ENCODE assay signal across 16 mouse cellular contexts in the genomic region with DNA sequence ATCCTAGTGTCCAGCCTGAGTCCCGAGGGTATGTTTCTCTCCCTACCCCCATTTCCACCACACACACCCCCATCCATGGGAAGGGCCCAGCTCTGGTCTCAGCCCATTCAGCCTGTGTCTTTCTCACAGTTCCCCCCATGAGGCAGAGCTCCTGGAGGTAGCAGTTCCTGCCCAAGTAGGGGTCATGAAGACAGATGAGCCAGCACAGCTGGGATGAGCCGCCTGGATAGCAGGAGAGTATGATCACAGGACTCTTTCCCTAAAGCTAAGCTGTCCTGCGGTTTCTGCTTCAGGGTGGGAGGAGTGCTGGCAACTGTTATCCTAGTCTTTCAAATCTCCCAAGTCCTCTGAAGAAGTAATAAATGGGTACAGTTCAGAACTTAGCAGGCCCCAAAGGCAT. TPM values are rescaled to one million over a fixed set of nuclear protein-coding genes. Genes with fewer than 3 reads are reported as not detected.
DNase-seq lines count a peak whose midpoint lies in the region; ATAC-seq and TF ChIP-seq lines count a peak whose summit lies in the region.
"Had no signal": no experiment of that assay in that cellular context is flagged by ENCODE, and none has a peak within 500 bp of the region (broad histone marks: within the 10 kb centered on the region; RNA-seq: fewer than 3 reads in every experiment).

No protein-coding gene starts in this region.

- H3K27me3 ChIP-seq in kidney, postnatal 0 days (ENCODE audit: insufficient read depth, low read length): no peaks in the 10 kb centered on the region
- H3K27me3 ChIP-seq in kidney, adult 2 months (replicated peaks; ENCODE audit: control insufficient read depth, insufficient read depth, low read length): no peaks in the 10 kb centered on the region
- H3K27me3 ChIP-seq in E14TG2a.4 (ENCODE audit: insufficient read depth, low read length): no peaks in the 10 kb centered on the region
- H3K27me3 ChIP-seq in embryonic facial prominence, embryonic 13.5 days: no peaks in the 10 kb centered on the region
- H3K27me3 ChIP-seq in liver, embryonic 15.5 days: no peaks in the 10 kb centered on the region
- H3K27me3 ChIP-seq: midbrain, embryonic 12.5 days; neural tube, embryonic 12.5 days had no signal

- 62% methylated on average over 3 of the region's 3 CpGs for whole genome bisulfite sequencing in kidney, postnatal 0 days
- 63% methylated on average over 3 of the region's 3 CpGs for WGBS in kidney, adult 2 months
- 70% methylated on average over 3 of the region's 3 CpGs for WGBS in embryonic facial prominence, embryonic 13.5 days
- 69% methylated on average over 3 of the region's 3 CpGs for WGBS in liver, embryonic 15.5 days (ENCODE audit: insufficient replicate concordance)

- no peak for TF ChIP-seq CTCF in kidney, postnatal 0 days (IDR thresholded peaks at IDR 0.05; ENCODE audit: low read depth)
- TF ChIP-seq CTCF in kidney, adult 2 months (conservative IDR thresholded peaks at IDR 0.05; ENCODE audit: insufficient read depth, insufficient read length, low read depth, low read length): no peak
- no peak for TF ChIP-seq CTCF in E14TG2a.4 (conservative IDR thresholded peaks at IDR 0.05; ENCODE audit: low read length)

- no peaks in the 10 kb centered on the region for H3K36me3 ChIP-seq in kidney, postnatal 0 days (ENCODE audit: insufficient read depth, low read length)
- no peaks in the 10 kb centered on the region for H3K36me3 ChIP-seq in kidney, adult 2 months (ENCODE audit: control insufficient read depth, insufficient read depth, low read length)
- peaks cover 45% of the 10 kb centered on the region for H3K36me3 ChIP-seq in E14TG2a.4 (ENCODE audit: insufficient read depth, low read length)
- H3K36me3 ChIP-seq in embryonic facial prominence, embryonic 13.5 days: peaks cover 17% of the 10 kb centered on the region
- peaks cover 35% of the 10 kb centered on the region for H3K36me3 ChIP-seq in liver, embryonic 15.5 days (replicated peaks)

- H3K9me3 ChIP-seq in kidney, postnatal 0 days (replicated peaks; ENCODE audit: low read length): no peaks in the 10 kb centered on the region
- H3K9me3 ChIP-seq in E14TG2a.4 (ENCODE audit: low read length): no peaks in the 10 kb centered on the region
- no peaks in the 10 kb centered on the region for H3K9me3 ChIP-seq in embryonic facial prominence, embryonic 13.5 days
- H3K9me3 ChIP-seq in liver, embryonic 15.5 days (replicated peaks): no peaks in the 10 kb centered on the region
- H3K9me3 ChIP-seq: forebrain, embryonic 10.5 days; midbrain, embryonic 12.5 days; neural tube, embryonic 12.5 days had no signal

- no peak for ATAC-seq in kidney, postnatal 0 days (replicated peaks; ENCODE audit: low FRiP score, low read depth)
- ATAC-seq in embryonic facial prominence, embryonic 13.5 days (ENCODE audit: insufficient number of reproducible peaks, insufficient read depth, low FRiP score, low TSS enrichment, low read depth): no peak
- ATAC-seq in liver, embryonic 15.5 days (ENCODE audit: insufficient read depth): no peak

- 0 out of 2 replicates have a peak overlapping the region, but pooled peaks have one; percentile 26 for H3K27ac ChIP-seq in kidney, postnatal 0 days
- no peak overlapping the region for H3K27ac ChIP-seq in kidney, adult 2 months (ENCODE audit: insufficient read depth, low read depth, low read length)
- no peak overlapping the region for H3K27ac ChIP-seq in embryonic facial prominence, embryonic 13.5 days
- H3K27ac ChIP-seq in liver, embryonic 15.5 days (replicated peaks): peak overlapping the region; percentile 85
- H3K27ac ChIP-seq: midbrain, embryonic 12.5 days; neural tube, embryonic 12.5 days had no signal

- peaks cover 48% of the 10 kb centered on the region; the same call in 1 of the 2 replicates for H3K4me1 ChIP-seq in kidney, postnatal 0 days (replicated peaks; ENCODE audit: insufficient read depth, low read length)
- H3K4me1 ChIP-seq in kidney, adult 2 months (ENCODE audit: control insufficient read depth, insufficient read depth, low read length): peaks cover 9% of the 10 kb centered on the region
- H3K4me1 ChIP-seq in E14TG2a.4 (replicated peaks; ENCODE audit: low read depth, low read length): peaks cover 87% of the 10 kb centered on the region
- H3K4me1 ChIP-seq in embryonic facial prominence, embryonic 13.5 days: peaks cover 45% of the 10 kb centered on the region
- peaks cover 97% of the 10 kb centered on the region for H3K4me1 ChIP-seq in liver, embryonic 15.5 days (replicated peaks)

- no peak for DNase-seq in kidney, postnatal 0 days (ENCODE audit: low spot score)
- DNase-seq in kidney, adult 2 months: no peak
- no peak for DNase-seq in gastrocnemius, postnatal 10 days
- DNase-seq in neural tube, embryonic 10.5 days (ENCODE audit: extremely low spot score, low spot score): no peak
- DNase-seq: adrenal gland, postnatal 25 days; cerebellum, postnatal 14 days; heart, postnatal 10 days; thymus, adult 2 months had no signal

- H3K4me2 ChIP-seq in kidney, postnatal 0 days (ENCODE audit: low read length): peak overlapping the region; percentile 93
- no peak overlapping the region for H3K4me2 ChIP-seq in embryonic facial prominence, embryonic 13.5 days
- H3K4me2 ChIP-seq in liver, embryonic 15.5 days: peak overlapping the region; percentile 16; the same call in 1 of the 2 replicates
- H3K4me2 ChIP-seq: midbrain, embryonic 12.5 days had no signal

- H3K9ac ChIP-seq in kidney, postnatal 0 days (ENCODE audit: low read depth, low read length): peak overlapping the region; percentile 67; the same call in 1 of the 2 replicates
- H3K9ac ChIP-seq in embryonic facial prominence, embryonic 13.5 days: 0 out of 2 replicates have a peak overlapping the region, but pooled peaks have one; percentile 7
- no peak overlapping the region for H3K9ac ChIP-seq in liver, embryonic 15.5 days
- H3K9ac ChIP-seq: midbrain, embryonic 12.5 days; neural tube, embryonic 12.5 days had no signal

- no peak overlapping the region for H3K4me3 ChIP-seq in kidney, postnatal 0 days (replicated peaks; ENCODE audit: low read depth, low read length)
- no peak overlapping the region for H3K4me3 ChIP-seq in kidney, adult 2 months (ENCODE audit: insufficient read depth, low read depth, low read length)
- H3K4me3 ChIP-seq in E14TG2a.4 (replicated peaks; ENCODE audit: low read length): peak overlapping the region; percentile 92
- H3K4me3 ChIP-seq in embryonic facial prominence, embryonic 13.5 days: no peak overlapping the region
- no peak overlapping the region for H3K4me3 ChIP-seq in liver, embryonic 15.5 days (replicated peaks)
- H3K4me3 ChIP-seq: midbrain, embryonic 12.5 days; neural tube, embryonic 12.5 days had no signal

- no peak for TF ChIP-seq POLR2A in kidney, adult 2 months (IDR thresholded peaks at IDR 0.05; ENCODE audit: low read depth, low read length)

RNA-seq across cellular contexts. Expression of a gene that starts 2.5 kb away (rescaled TPM):
- 61.5 and 62.5 TPM in 2 replicates for polyA plus RNA-seq in kidney, postnatal 0 days (2015; fragmentation: Nextera tagmentation; extraction: Ambion mirVana)
- 59.1 and 72.2 TPM in 2 replicates for polyA plus RNA-seq in kidney, adult 2 months (2012; rRNA removed)
- 32.9 and 40.0 TPM in 2 replicates for polyA plus RNA-seq in embryonic facial prominence, embryonic 13.5 days (2015; fragmentation: Nextera tagmentation; extraction: Ambion mirVana)
- polyA plus RNA-seq in liver, embryonic 15.5 days (2015; fragmentation: Nextera tagmentation; extraction: Ambion mirVana): 27.3 and 33.4 TPM in 2 replicates
- 1 to 10 TPM; 2.1 to 2.8 TPM for total RNA-seq in gastrocnemius, postnatal 10 days (2021)

RNA-seq across cellular contexts. Expression of a gene that starts 4.3 kb away (rescaled TPM):
- 2.6 and 2.9 TPM in 2 replicates for polyA plus RNA-seq in kidney, postnatal 0 days (2015; fragmentation: Nextera tagmentation; extraction: Ambion mirVana)
- polyA plus RNA-seq in kidney, adult 2 months (2012; rRNA removed): 5.7 and 6.0 TPM in 2 replicates
- polyA plus RNA-seq in embryonic facial prominence, embryonic 13.5 days (2015; fragmentation: Nextera tagmentation; extraction: Ambion mirVana): 2.8 and 3.4 TPM in 2 replicates
- polyA plus RNA-seq in liver, embryonic 15.5 days (2015; fragmentation: Nextera tagmentation; extraction: Ambion mirVana): 0.60 and 0.91 TPM in 2 replicates
- total RNA-seq in gastrocnemius, postnatal 10 days (2021): not detected
- total RNA-seq: heart, postnatal 10 days; layer of hippocampus, adult 18-20 months; left cerebral cortex, postnatal 10 days had no signal

RNA-seq across cellular contexts. Expression of a gene that starts 10.4 kb away (rescaled TPM):
- 37.2 and 39.8 TPM in 2 replicates for polyA plus RNA-seq in kidney, postnatal 0 days (2015; fragmentation: Nextera tagmentation; extraction: Ambion mirVana)
- polyA plus RNA-seq in kidney, adult 2 months (2012; rRNA removed): 15.8 and 19.1 TPM in 2 replicates
- polyA plus RNA-seq in embryonic facial prominence, embryonic 13.5 days (2015; fragmentation: Nextera tagmentation; extraction: Ambion mirVana): 78.5 and 82.0 TPM in 2 replicates
- 26.7 and 32.6 TPM in 2 replicates for polyA plus RNA-seq in liver, embryonic 15.5 days (2015; fragmentation: Nextera tagmentation; extraction: Ambion mirVana)
- total RNA-seq in gastrocnemius, postnatal 10 days (2021): 10 to 100 TPM; 29.8 to 37.0 TPM

RNA-seq across cellular contexts. Expression of a gene that starts 24.2 kb away (rescaled TPM):
- polyA plus RNA-seq in kidney, postnatal 0 days (2015; fragmentation: Nextera tagmentation; extraction: Ambion mirVana): 9.9 and 10.8 TPM in 2 replicates
- 9.6 and 13.5 TPM in 2 replicates for polyA plus RNA-seq in kidney, adult 2 months (2012; rRNA removed)
- 11.6 and 13.3 TPM in 2 replicates for polyA plus RNA-seq in embryonic facial prominence, embryonic 13.5 days (2015; fragmentation: Nextera tagmentation; extraction: Ambion mirVana)
- polyA plus RNA-seq in liver, embryonic 15.5 days (2015; fragmentation: Nextera tagmentation; extraction: Ambion mirVana): 11.0 and 12.1 TPM in 2 replicates
- total RNA-seq in gastrocnemius, postnatal 10 days (2021): 1 to 10 TPM; 2.7 to 3.2 TPM

RNA-seq across cellular contexts. Expression of a gene that starts 24.3 kb away (rescaled TPM):
- 91.5 and 95.5 TPM in 2 replicates for polyA plus RNA-seq in kidney, postnatal 0 days (2015; fragmentation: Nextera tagmentation; extraction: Ambion mirVana)
- 93.5 and 96.0 TPM in 2 replicates for polyA plus RNA-seq in kidney, adult 2 months (2012; rRNA removed)
- polyA plus RNA-seq in embryonic facial prominence, embryonic 13.5 days (2015; fragmentation: Nextera tagmentation; extraction: Ambion mirVana): 99.8 and 110 TPM in 2 replicates
- polyA plus RNA-seq in liver, embryonic 15.5 days (2015; fragmentation: Nextera tagmentation; extraction: Ambion mirVana): 83.0 and 98.2 TPM in 2 replicates
- 100 to 1,000 TPM; 205 to 240 TPM for total RNA-seq in gastrocnemius, postnatal 10 days (2021)

Comparison
In these comparisons a context has a peak if more than half of its experiments do, and no peak if none do; other contexts are left out.
1. H3K27ac ChIP-seq: peak in kidney, postnatal 0 days (single experiment) and liver, embryonic 15.5 days (single experiment); none in kidney, adult 2 months (single experiment) and embryonic facial prominence, embryonic 13.5 days (single experiment).